21 mouse cellular contexts compared by ENCODE assay signal in genomic region chr2:166018769-166019168, GRCm38 (mm10).
"Had no signal": no experiment of that assay in that cellular context is flagged by ENCODE, and none has a peak within 500 bp of the region (broad histone marks: within the 10 kb centered on the region; RNA-seq: fewer than 3 reads in every experiment).

No protein-coding gene starts in this region.

- H3K4me3 ChIP-seq: heart, adult 2 months; heart, embryonic 13.5 days; heart, embryonic 15.5 days; hindbrain, embryonic 13.5 days; hindbrain, embryonic 15.5 days; limb, embryonic 10.5 days; limb, embryonic 12.5 days; liver, embryonic 13.5 days had no signal

- H3K27ac ChIP-seq: heart, adult 2 months; heart, embryonic 13.5 days; heart, embryonic 15.5 days; hindbrain, embryonic 13.5 days; hindbrain, embryonic 15.5 days; hindbrain, postnatal 0 days; limb, embryonic 10.5 days; limb, embryonic 12.5 days; liver, embryonic 13.5 days had no signal

- ATAC-seq: hindbrain, postnatal 0 days; intestine, embryonic 16.5 days had no signal

- DNase-seq: gastrocnemius, postnatal 14 days; heart, adult 11 months; heart, adult 2 months; heart, postnatal 14 days; heart, postnatal 36 days; kidney, adult 11 months; kidney, adult 8-10 months; kidney, postnatal 10 days; kidney, postnatal 36 days; layer of hippocampus, adult 9-11 months; layer of hippocampus, postnatal 36 days; liver; liver, embryonic 13.5 days had no signal
